Mouse (Mus musculus) CH12.LX (cell line): ENCODE measurements around the gene Hoxb5.

ENCODE experiments used
- CTCF ChIP-seq, 2 experiments: IDR thresholded peaks in 1 of 2; conservative IDR thresholded peaks in 1 of 2; 2 replicates each; pipeline ENCODE4 v1.5.1; 2011 to 2012; ENCODE audit warnings: low read depth in 2 of 2, low read length in 2 of 2, improper control_type of control experiment in 1 of 2, inconsistent platforms in 1 of 2, mild to moderate bottlenecking in 1 of 2, moderate library complexity in 1 of 2
- ELF1 ChIP-seq: IDR thresholded peaks from 2 replicates; pipeline ENCODE4 v1.6.1; 2014; ENCODE audit warnings: low read depth, mild to moderate bottlenecking, inconsistent platforms, low read length, improper control_type of control experiment
- JUN ChIP-seq: IDR thresholded peaks from 2 replicates; pipeline ENCODE4 v1.6.1; 2011; ENCODE audit warnings: low read depth, mild to moderate bottlenecking, low read length, improper control_type of control experiment, moderate library complexity; ENCODE audit not compliant: insufficient read depth
- MAZ ChIP-seq: IDR thresholded peaks from 2 replicates; pipeline ENCODE4 v1.6.1; 2012; ENCODE audit warnings: low read depth, mild to moderate bottlenecking, inconsistent platforms, low read length, improper control_type of control experiment, moderate library complexity
- NRF1 ChIP-seq: IDR thresholded peaks from 2 replicates; pipeline ENCODE4 v1.6.1; 2014; ENCODE audit warnings: low read depth, mild to moderate bottlenecking, inconsistent platforms, low read length, improper control_type of control experiment, moderate library complexity
- POLR2A ChIP-seq: IDR thresholded peaks from 2 replicates; pipeline ENCODE4 v1.6.1; 2011; ENCODE audit warnings: low read depth, mild to moderate bottlenecking, improper control_type of control experiment, low read length
- SMC3 ChIP-seq: IDR thresholded peaks from 2 replicates; pipeline ENCODE4 v1.6.1; 2011; ENCODE audit warnings: low read depth, low read length, improper control_type of control experiment
- ZKSCAN1 ChIP-seq: IDR thresholded peaks from 2 replicates; pipeline ENCODE4 v1.6.1; 2012; ENCODE audit warnings: low read depth, inconsistent platforms, low read length, improper control_type of control experiment, borderline replicate concordance
- ZMIZ1 ChIP-seq: IDR thresholded peaks from 2 replicates; pipeline ENCODE4 v1.6.1; 2012; ENCODE audit warnings: low read depth, mild to moderate bottlenecking, inconsistent platforms, low read length, improper control_type of control experiment

- TF ChIP-seq ELF1 (no peak), JUN (no peak), POLR2A (no peak), ZMIZ1 (no peak), ZKSCAN1 (no peak), NRF1 (no peak), CTCF (conservative IDR thresholded peaks at IDR 0.05 in 1 of 2, IDR thresholded peaks at IDR 0.05 in 1 of 2; ENCODE audit: low read depth in 2 of 2, low read length in 2 of 2) (no peak), MAZ (no peak), SMC3 (no peak)
Observed at GRCm38 (mm10) chr11:96298895-96299667, 4.1 kb upstream of the Hoxb5 start.
